Mouse (Mus musculus) stomach, embryonic 15.5 days (tissue): ENCODE results near the gene Kif2b. TPM values are rescaled to one million over a fixed set of nuclear protein-coding genes. Genes with fewer than 3 reads are reported as not detected.

Experiments
- ATAC-seq: fragments of 200-750 bp; cut with Nextera tagmentation; 2 replicates; pipeline ENCODE4 v1.8.0; 2017; ENCODE audit warnings: low read depth, moderate number of reproducible peaks, moderate TSS enrichment; ENCODE audit not compliant: insufficient read depth, low FRiP score
- H3K27ac ChIP-seq: fragments of 300-500 bp; sonication (generic); 2 replicates; pipeline ENCODE4 v1.5.1; 2015; ENCODE audit warnings: mild to moderate bottlenecking, inconsistent platforms
- H3K27me3 ChIP-seq: fragments of 300-500 bp; sonication (generic); replicated peaks from 2 replicates; pipeline ENCODE4 v1.6.1; 2015; ENCODE audit warnings: inconsistent platforms
- H3K36me3 ChIP-seq: fragments of 300-500 bp; sonication (generic); 2 replicates; pipeline ENCODE4 v1.6.1; 2015; ENCODE audit warnings: inconsistent platforms
- H3K4me1 ChIP-seq: fragments of 300-500 bp; sonication (generic); 2 replicates; pipeline ENCODE4 v1.6.1; 2015; ENCODE audit warnings: inconsistent platforms
- H3K4me2 ChIP-seq: fragments of 300-500 bp; sonication (generic); 2 replicates; pipeline ENCODE4 v1.6.1; 2015; ENCODE audit warnings: mild to moderate bottlenecking, inconsistent platforms
- H3K4me3 ChIP-seq: fragments of 300-500 bp; sonication (generic); replicated peaks from 2 replicates; pipeline ENCODE4 v1.5.1; 2015; ENCODE audit warnings: inconsistent platforms
- H3K9ac ChIP-seq: fragments of 300-500 bp; sonication (generic); 2 replicates; pipeline ENCODE4 v1.6.1; 2015; ENCODE audit warnings: inconsistent platforms
- H3K9me3 ChIP-seq: fragments of 300-500 bp; sonication (generic); 2 replicates; pipeline ENCODE4 v1.6.1; 2016; ENCODE audit warnings: inconsistent platforms
- WGBS: fragments of 180-500 bp; shearing (Covaris S2); methylation state at CpG from one replicate; pipeline ENCODE4 v1.1.7; 2015; 5-methylcytosine and 5-hydroxymethylcytosine counted together
- polyA plus RNA-seq: library from polyadenylated mRNA; unstranded; fragments of >200 nt; fragmentation: Nextera tagmentation; extraction: Ambion mirVana; gene quantifications from 2 replicates; pipeline ENCODE4 v1.2.1, GENCODE M21; 2015

Gene Kif2b
- not detected in 2 replicates for polyA plus RNA-seq

DNA sequence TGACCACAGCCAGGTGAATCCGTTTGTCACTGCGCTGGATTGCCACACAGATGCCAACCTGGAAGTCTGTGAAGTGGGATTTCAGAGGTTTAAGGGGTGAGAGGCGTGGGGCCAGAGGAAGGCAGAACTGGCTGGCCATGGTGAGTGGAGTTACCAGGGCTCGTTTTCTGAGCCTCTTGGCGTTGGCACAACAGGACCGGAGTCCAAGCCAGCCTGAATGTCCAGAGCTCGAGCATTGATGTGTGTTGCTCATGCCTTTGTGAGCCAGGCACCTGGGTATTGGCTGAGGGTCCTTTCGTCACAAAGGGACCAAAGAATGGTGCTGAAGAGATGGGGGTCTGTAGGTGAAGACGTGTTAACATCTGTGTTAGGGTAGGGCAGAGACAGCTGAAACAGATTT, at the start of gene Kif2b:
TSS of gene Kif2b (minus strand) at position 242 of the 400 bp plus-strand sequence.
- 86% methylated on average over 9 of the region's 9 CpGs for WGBS
- no peak within 1 kb of the TSS for H3K9ac ChIP-seq
- H3K4me2 ChIP-seq, result no peak within 1 kb of the TSS
- no peaks in the 10 kb centered on the region for H3K9me3 ChIP-seq
- no peaks in the 10 kb centered on the region for H3K27me3 ChIP-seq
- H3K27ac ChIP-seq, result no peak within 1 kb of the TSS
- no peak for ATAC-seq
- no peak within 1 kb of the TSS for H3K4me3 ChIP-seq
- H3K4me1 ChIP-seq, result no peaks in the 10 kb centered on the region
- no peaks in the 10 kb centered on the region for H3K36me3 ChIP-seq

DNA sequence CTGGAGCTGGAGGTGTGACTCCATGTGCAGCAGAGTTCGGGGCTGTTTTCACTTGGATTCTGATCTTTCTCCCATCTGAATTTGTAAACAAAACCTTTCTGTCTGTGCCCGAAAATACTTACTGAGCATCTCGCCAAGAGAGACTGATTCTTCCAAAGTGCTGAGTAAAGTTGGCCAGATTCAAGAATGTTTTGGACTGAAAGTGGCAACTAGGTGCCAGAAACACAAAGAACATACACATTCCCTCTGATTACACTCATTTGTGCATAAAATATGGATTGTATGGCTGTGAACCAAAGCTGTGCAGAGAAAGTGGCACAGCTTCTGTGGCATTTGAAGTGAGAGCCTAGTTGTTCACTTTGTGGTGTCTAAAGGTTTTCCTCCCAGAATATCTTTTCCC, 15.7 kb upstream of the Kif2b start:
- no peak for ATAC-seq

GRCm38 (mm10) chr11:91576856-91577255, 502 bp downstream of the Kif2b start:
- no peaks in the 10 kb centered on the region for H3K27me3 ChIP-seq
- no peak overlapping the region for H3K9ac ChIP-seq
- no peaks in the 10 kb centered on the region for H3K36me3 ChIP-seq
- no peak for ATAC-seq
- H3K4me2 ChIP-seq, result no peak overlapping the region
- H3K27ac ChIP-seq, result no peak overlapping the region
- 93% methylated on average over 19 of the region's 19 CpGs for WGBS
- H3K4me3 ChIP-seq, result no peak overlapping the region
- H3K9me3 ChIP-seq, result no peaks in the 10 kb centered on the region
- no peaks in the 10 kb centered on the region for H3K4me1 ChIP-seq

More for the DNA sequence above, 15.7 kb upstream of the Kif2b start:
- no peaks in the 10 kb centered on the region for H3K9me3 ChIP-seq
- no peak overlapping the region for H3K27ac ChIP-seq
- no peaks in the 10 kb centered on the region for H3K27me3 ChIP-seq
- 48% methylated on average over 3 of the region's 3 CpGs for WGBS
- no peaks in the 10 kb centered on the region for H3K4me1 ChIP-seq
- no peak overlapping the region for H3K4me2 ChIP-seq
- H3K4me3 ChIP-seq, result no peak overlapping the region
- H3K36me3 ChIP-seq, result no peaks in the 10 kb centered on the region
- H3K9ac ChIP-seq, result no peak overlapping the region

DNA sequence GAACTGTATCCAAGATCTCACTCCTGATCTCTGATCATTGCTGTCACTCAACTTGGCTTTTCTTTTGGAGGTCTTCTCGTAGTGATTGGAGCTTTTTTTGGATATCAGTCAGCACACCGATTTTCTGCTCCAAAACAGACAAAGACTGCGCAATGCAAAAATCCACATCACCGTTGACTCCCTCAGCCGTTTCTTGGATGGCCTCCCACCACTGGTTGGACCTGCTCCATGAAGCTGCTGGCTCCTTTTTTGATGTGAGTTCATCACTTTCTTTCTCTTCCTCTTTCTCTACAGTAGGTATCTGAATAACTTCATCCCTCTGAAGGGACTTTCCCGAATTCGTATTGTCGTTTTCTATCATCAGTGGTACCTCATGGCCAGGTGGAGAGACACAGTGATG, 2.0 kb downstream of the Kif2b start:
- 87% methylated on average over 8 of the region's 8 CpGs for WGBS

GRCm38 (mm10) chr11:91574477-91574876, 2.9 kb downstream of the Kif2b start:
- Histone ChIP-seq H3K4me2 (no peak overlapping the region), H3K4me3 (no peak overlapping the region), H3K4me1 (no peaks in the 10 kb centered on the region), H3K36me3 (no peaks in the 10 kb centered on the region), H3K9ac (no peak overlapping the region), H3K27ac (no peak overlapping the region), H3K9me3 (no peaks in the 10 kb centered on the region), H3K27me3 (no peaks in the 10 kb centered on the region)
- WGBS, result 69% methylated on average over 3 of the region's 3 CpGs
- no peak for ATAC-seq

More for the DNA sequence above, 2.0 kb downstream of the Kif2b start:
- Histone ChIP-seq H3K36me3 (no peaks in the 10 kb centered on the region), H3K4me2 (no peak overlapping the region), H3K4me1 (no peaks in the 10 kb centered on the region), H3K27me3 (no peaks in the 10 kb centered on the region), H3K9me3 (no peaks in the 10 kb centered on the region), H3K9ac (no peak overlapping the region), H3K27ac (no peak overlapping the region), H3K4me3 (no peak overlapping the region)
- no peak for ATAC-seq

DNA sequence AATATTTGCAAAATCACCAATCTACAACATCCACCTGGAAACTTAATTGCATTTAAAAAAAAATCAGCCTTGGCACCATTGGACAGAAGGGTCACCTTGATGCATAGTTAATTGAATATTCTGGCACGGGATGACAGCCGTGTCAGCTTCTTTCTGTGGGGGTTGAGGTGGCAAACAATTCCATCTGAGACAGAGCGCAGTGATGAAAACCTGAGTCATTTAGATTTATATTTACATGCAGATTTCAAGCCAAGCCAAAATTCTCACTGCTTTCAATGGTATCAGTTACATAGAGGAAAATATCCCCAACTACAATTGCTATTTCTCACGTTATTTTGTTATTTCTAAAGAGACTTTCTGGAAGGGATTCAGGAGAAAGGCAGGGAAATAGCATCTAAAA, 46.6 kb downstream of the Kif2b start:
- H3K36me3 ChIP-seq, result no peaks in the 10 kb centered on the region
- no peak overlapping the region for H3K4me3 ChIP-seq
- no peaks in the 10 kb centered on the region for H3K9me3 ChIP-seq
- ATAC-seq, result no peak
- H3K4me2 ChIP-seq, result no peak overlapping the region
- H3K27me3 ChIP-seq, result no peaks in the 10 kb centered on the region
- WGBS, result 79% methylated on average over 4 of the region's 4 CpGs
- no peak overlapping the region for H3K9ac ChIP-seq
- no peak overlapping the region for H3K27ac ChIP-seq
- H3K4me1 ChIP-seq, result no peaks in the 10 kb centered on the region
